Mouse (Mus musculus): Measurements from ENCODE around the gene Defb42.

Defb42 gene

DNA sequence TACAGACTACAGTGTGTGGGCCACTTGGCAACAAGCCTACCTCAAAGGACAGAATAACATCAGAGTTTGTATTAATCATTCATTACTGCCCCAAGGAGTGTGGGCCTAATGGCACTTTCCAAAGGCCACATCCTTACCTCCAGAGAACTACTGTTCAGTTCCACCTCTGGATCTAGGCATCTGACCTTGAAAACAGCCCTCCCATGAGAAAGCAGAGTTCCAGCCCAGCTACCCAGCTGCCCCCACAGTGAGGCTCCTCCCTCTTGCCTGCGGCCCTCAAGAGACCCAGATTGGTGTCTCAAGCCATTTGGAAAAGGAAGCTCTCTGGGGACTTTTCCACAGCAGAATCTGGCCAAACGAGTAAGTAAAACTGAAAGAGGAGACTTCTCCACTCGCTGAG is at the start of gene Defb42:
TSS of gene Defb42 (plus strand) at position 301 of the 400 bp plus-strand sequence.
- no peak for DNase-seq

DNA sequence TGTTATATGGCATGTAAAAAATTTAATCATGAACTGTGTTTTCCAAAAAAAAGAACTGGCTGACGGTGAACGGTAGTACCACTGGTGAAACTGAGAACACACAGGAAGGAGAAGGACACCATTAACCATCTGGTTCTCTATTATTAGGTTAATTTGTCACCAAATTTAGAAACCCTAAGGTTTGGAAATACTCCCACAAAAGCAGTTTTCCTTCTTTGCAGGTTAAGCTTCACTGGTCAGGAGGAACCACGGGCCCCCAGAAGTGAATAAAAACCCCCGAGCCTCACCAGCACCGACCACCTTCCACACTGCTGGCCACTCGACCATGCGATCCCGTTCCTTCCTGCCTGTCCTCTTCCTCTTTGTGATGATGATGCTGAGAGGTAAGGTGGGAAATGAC is 49.0 kb upstream of the Defb42 start, which contains the start of gene Defb47:
TSS of gene Defb47 (plus strand) at position 301 of the 400 bp plus-strand sequence.
- DNase-seq: no peak

DNA sequence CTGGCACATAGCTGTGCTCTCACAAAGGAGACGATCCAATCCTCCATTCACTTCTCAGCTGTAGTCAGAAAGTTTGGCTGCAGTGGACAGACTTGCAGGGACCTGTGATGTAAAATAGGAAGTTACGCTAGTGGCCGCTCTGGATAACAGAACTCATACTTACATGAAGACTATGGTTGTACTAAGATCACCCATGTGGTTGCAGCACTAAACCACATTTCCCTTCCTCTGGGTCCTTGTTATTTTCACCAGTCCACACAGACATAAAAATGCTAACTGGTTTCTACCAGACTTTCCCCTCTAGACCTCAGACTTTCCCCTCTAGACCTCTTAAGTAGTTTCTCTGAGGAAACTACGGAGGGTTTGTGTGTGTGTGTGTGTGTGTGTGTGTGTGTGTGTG is 47.8 kb upstream of the Defb42 start:
- DNase-seq: no peak

DNA sequence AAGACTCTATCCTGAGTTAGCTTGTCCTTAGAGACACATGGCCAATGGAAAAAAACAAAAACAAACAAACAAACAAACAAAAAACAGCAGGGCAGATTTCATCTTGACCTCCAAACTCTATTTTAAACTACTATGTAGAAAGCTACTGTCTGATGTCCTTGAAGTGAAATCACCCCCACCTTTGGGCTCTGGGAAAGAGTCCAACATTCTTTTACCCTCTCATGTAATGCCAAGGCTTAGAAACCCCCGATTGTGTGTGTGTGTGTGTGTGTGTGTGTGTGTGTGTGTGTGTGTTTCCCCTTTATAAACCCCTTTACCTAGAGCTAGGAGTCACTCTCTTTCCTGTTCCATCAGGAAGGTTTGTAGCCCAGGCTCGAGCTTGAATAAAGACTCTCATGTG is 44.2 kb upstream of the Defb42 start:
- no peak for DNase-seq

DNA sequence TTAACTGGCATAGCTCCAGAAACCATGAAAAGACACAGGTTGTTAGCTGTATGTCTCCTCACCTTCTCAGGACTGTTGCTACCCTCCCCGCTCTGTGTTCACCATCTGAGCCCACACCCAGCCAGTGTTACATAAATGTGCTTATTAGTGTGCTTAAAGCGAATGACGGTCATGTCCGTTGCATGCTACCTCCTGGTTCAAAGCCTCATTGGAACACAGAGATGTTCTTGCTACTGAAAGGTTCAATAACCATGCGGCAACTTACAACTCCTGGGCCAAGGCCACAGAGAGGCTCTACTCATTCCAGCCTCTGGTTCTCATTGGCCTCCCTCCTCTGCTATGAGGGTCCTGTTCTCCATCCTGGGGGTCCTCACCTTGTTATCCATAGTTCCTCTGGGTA is 35.3 kb upstream of the Defb42 start, which contains the start of gene Defb43:
TSS of gene Defb43 (plus strand) at position 301 of the 400 bp plus-strand sequence.
- no peak for DNase-seq

DNA sequence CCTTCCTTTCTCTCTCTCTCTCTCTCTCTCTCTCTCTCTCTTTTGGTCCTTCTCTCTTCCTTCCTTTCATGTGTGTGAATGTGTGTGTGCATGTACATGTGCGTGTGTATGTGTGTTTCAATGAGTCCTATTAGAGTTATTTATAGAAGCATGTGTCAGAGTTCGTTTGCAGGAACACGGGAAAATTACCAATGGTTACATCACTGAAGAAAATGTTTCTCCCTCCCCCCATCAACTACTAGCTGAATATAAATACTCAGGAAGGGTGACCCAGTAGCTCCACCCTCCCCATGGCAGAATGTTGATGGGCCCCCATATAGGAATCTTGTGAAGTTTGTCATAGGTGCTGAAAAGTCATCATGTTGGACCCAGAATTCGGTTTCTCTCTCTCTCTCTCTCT is 33.7 kb upstream of the Defb42 start:
- no peak for DNase-seq

DNA sequence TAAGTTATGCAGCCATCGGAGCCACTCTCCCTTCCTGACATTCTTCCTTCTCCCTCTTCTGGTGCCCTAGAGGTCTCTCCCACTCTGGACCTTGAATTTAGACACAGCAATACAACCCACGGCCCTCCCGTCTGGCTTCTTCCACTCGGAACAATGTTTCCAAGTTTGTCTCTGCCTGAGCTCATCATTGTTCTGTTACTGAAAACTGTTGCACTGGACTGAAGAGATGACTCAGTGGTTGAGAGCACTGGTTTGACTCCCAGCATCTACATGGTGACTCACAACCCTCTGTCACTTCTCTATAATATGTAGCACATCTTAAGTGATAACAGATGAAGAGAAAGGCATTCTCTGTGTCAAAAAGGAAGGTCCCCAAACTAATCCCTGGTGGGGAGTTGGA is 32.1 kb upstream of the Defb42 start:
- DNase-seq: no peak

DNA sequence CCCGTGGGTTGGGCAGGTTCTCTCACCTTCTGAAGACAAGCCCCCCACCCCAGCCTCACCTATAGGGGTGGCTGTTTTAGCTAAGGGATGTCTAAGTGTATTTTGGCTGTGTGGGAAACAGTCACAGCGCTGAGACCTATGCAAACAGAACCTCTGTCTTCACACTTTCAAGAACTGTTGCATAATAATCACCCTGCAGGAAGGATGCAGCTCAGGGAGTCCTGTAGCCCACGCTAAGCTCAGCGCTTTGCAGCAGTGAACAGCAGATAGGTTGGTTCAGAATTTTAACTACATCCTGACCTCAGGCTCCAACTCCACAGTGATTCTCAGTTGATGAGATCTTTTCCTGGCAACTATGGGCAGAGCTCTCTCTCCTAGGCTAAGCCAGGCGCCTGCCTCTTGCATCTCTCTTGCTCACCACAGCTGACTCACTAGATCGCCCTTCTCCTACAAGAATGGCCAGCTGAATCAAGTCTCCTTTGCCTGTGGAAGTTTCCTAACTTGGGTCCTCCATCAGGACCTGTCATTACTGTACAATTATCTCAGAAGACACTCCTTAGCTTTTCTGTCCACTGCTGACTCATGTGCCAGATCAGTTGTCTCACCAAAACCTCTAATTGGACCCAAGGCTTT is 26.2 kb upstream of the Defb42 start:
- DNase-seq: no peak

DNA sequence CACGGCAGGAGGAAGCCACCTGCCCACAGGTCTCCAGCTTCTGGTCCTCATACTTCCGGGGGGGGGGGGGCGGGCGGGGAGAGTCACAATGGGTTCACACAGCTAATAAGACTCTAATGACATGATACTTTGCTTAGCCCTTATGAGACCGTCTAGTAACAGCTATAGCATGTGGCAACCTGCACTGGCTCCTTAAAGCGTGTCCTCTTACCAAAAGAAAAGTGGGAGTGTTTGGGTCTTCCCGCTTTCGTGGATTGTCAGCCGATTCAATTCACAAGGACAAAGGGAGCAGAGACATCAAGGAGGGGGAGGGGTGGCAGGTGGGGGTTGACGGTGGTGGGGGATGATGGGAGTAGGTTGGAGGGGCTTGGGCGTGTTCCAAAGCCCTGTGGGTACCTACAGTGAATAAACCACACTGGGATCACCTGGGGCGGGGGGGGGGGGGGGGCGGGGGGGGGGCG is 3.1 kb downstream of the Defb42 start, which contains the start of gene Defb30:
TSS of gene Defb30 (minus strand) at position 51 of the 461 bp plus-strand sequence.
- no peak for DNase-seq

DNA sequence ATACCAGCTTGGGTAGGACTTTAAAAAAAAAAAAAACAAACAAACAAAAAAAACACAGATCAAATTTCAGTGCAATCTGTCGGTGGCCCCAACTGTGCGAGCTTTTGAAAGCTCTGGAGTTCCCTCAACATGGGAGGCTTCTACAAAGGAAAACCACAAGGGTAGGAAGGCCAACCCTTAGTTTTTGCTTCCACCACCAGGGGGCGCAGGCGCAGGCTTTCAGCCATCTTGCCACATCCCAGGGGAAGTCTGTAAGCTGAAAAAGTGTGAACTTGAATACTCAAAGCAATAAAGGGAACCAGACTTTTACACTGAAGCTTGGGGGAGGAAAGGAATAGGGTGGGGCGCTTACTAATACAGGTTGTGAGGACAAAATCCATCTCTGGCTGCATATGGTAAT is 4.0 kb downstream of the Defb42 start:
- peak; percentile 67 for DNase-seq

DNA sequence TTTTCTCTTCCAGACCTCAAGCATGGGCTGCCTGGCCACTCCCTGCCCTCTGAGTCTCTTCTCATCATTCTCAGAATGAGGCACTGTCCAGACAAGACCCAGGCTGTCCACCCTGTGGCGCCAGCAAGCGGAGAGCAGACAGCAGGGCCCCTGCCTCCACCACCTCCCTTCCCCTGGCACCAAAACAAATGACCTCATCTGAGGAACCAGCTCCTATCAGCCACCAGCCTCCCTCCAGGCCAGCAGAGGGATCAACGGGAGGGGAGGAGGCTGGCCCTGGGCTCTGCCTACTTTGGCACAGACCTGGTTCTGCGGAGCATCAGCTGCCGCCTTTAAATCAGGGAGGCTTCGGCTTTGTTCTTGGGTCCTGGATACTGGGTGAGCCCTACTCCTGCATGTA is 7.9 kb downstream of the Defb42 start:
- DNase-seq: no peak

DNA sequence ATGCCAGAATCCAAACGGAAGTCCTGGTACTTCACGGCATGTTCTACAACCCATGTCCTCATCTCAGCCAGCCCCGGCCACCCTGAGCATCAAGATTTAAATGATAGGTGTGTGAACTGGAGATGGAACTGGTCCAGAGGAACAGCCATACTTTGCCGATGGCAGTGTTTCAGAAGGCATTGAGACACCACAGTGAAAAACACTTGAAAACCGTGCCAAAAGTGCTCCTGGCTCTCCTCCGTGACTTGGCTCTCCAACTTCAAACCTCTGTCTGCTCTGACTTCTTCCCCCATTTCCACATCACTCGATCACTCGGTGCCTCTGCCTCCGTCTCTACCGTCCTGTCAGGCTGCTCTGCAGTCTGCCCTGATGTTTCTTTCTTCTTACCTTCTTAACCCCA is 13.6 kb downstream of the Defb42 start:
- DNase-seq: no peak

DNA sequence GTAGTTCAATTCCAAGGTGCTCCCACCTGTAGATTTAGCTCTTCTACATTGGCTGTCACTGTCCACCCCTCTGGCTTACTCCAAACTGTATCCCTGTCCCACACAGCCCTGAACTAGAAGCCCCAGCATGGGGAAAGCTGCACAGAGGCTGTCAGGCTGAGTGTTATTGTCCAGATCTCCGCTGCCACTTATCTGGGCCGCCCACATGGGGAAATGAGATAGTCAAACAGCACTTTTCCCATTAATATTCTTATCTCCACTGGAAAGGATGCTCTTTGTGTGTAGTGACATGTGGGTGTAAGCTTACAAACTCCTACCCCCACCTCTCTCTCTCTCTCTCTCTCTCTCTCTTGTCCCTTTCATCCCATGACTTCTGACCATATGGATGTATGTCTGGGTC is 15.4 kb downstream of the Defb42 start:
- DNase-seq: no peak

DNA sequence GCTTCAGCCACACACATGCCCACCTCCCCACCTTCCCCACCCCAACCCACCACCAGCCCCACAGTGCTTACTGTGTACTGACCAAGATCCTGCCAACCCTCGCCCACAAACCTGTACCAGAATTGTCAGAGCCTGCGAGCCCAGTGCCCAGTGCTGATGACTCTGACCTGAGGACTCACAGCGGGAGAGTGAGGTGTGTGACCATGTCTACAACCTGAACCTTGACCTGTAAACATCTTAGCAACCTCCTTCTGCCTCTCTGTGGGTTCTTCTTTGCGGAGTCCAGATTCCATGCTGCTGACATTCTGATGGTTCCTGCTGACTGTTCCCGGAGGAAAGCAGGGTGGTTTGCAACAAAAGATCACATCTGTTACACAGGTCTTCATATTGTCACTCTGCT is 18.6 kb downstream of the Defb42 start:
- DNase-seq: no peak

DNA sequence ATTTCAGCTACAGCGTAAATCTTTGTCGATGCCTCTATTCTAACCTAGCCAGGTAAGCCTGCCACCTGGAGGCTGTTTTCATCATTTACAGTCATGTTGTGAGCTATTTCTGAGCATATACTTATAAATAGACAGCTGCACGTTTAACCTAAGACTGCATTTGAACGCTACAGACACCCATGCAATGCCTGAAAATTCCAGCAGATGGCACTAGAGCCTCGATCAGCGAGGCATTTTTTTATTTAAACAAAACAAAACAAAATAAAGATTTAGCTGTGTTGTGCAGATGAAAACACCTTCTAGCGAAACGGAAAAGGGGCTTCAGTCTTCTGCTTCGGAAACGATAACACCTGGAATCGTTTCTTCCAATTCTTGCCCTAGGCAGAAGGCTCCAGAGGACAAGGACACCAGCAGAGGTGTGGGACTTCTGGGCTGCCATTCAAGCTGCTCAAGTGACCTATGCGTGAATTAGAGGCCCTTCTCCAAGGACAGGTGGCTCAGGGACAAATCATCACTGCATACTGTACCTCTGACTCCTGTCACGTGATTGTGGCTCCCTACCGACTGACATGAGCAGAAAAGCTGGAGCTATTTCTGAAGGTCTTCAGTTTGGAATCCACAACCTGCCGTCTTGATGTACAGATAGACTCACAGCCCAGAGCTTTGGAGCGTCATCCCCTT is 20.0 kb downstream of the Defb42 start:
- peak; percentile 59 for DNase-seq

DNA sequence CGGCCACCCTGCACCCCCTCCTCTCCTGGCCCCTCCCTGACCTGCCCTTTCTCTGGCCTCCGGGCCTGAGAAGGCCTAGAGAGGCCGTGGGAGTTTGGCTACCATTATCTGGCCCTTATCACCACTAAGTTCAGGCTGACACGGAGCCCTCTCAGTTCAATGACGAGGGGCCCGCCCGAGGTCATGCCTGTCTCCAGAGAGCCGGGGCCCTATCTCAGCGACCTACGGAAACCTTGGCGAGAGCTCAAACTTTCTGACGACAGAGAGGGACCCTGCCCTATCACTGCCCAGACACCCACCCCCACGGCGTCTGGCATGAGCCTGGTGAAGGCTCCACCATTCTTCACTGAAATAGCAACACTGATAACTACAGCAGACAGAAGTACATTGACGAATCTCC is 20.9 kb downstream of the Defb42 start:
- no peak for DNase-seq

Measured in thymus, postnatal 25 days (tissue).